Mouse (Mus musculus) hindlimb bud, embryonic 11.5 days (tissue): ENCODE results near the gene Spata5.
A peak's percentile ranks its signal among the peaks of the same experiment; 100 is the strongest.
"Not testable (repeated sequence)": the region's sequence is repeated elsewhere in the genome, so short reads cannot be mapped to it uniquely, and the experiment has no call there.

Source experiments
- DNase-seq: peaks from one replicate; pipeline ENCODE4 v3.0.0-alpha.2; 2012; ENCODE audit warnings: low read depth, low spot score; ENCODE audit errors: extremely low spot score

Gene Spata5

DNA sequence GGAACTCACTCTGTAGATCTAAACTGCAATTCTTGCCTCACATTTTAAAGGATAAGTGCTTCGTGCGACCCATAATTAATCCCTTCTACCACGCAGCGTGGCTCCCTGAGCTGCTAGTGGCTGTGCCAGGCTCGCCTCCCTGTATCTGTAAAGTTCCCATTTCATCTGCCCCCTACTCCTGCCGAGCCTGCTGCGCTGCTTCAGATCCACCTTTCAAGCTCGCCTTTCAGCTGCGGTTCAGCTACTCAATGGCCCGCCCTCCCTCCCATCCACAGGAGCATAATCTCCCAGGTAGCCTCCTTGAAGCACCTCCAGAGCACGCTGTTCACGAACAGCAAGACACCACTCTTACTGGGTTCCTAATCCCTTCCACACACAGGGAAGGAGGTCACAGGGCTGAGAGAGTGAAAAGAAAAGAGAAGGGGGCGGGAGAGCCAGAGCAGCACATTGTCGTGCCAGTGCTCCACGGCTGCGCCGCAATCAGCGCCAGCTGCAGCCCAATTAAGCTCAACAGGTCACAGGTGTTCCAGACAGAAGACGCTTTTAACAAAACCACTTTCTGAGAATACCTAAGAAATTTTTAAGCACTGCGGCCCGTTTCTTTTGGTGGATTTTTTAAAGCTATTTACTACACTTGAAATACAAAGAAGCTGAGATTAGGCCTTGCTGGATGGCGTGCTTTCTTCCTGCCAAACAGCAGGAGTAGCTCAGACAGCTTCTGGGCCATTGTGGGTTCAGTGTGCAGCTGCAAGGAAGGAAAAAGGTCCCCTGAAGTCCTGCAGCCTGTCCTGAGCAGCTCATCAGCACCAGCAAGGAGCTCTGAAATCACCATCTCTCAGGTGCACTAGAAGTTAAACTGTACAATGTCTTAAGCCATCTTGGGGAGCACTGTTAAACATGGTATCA lies 150.2 kb downstream of the Spata5 start:
- DNase-seq: peak; percentile 35

DNA sequence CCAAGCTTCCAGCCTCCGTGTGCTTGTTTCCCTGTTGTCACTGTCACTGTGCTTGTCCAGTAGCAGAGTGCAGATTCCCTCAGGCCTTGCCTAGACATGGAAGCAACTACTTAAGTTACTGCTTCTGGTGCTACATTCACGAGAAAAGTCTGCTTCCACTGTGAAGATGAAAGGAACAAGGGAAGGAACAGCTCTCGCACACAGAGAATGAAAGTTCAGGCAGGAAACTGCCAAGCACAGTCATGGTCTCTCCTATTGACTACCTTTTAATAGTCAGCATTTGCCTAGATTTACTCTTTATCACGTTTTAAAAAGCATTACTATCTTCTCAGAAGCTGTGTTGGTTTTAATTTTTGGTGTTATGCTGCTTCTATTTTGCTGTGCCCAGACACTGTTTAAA lies 151.9 kb downstream of the Spata5 start:
- no peak for DNase-seq

DNA sequence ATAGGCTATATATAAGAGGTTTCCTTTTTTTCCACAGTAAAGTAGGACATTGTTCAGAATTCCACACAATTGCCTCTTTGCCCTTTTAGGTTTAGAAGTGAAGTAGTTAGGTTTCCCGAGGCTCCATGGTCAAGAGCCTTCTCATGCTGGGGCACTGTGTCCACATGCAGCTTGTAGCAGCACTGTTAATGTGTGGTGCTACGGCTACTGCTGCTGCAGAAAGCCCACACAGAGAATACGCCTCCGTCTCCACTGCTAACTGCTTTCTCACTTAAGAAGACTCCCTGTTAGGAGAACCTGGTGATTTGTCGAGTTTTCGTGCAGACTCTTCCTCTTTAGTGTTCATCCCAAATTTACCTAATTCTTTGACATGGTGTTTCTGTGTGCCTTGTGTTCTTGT lies 152.4 kb downstream of the Spata5 start:
- DNase-seq: no peak

DNA sequence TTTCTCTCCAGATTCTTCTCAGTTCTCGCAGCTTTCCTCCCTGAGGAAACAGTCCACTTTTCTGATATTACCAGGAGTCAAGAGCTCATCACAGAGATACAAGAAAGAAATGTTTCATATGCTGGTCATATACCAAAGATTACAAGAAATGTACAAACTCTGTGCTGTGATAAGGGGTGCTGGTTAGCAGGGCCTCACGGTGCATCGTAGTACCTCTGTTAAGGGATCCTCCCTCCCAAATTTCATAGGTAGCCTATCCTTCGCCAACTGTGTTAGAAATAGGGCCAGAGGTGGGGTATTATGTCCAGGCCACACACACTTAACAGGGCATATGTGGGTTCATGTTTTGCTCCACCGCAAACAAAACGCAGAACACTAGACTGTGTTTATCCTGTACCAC lies 157.1 kb downstream of the Spata5 start:
- no peak for DNase-seq

DNA sequence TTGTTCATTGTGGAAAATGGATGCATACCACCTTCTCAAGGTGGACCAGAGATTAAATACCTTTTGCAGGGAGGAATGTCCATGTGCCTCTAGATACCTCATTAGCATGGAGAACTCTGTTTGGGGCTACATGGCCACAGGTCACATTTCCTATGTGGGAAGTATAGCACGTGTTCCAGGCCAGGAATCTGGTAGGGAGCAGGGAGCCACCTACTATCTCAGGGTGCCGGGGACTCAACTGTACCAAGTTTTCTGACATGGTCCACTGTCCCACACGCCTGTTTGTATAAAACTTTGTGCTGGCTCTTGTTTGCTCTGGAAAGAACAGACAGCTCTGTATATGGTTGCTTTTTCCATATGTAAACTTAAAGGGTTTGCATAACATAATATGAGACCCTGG lies 158.0 kb downstream of the Spata5 start:
- DNase-seq: no peak

DNA sequence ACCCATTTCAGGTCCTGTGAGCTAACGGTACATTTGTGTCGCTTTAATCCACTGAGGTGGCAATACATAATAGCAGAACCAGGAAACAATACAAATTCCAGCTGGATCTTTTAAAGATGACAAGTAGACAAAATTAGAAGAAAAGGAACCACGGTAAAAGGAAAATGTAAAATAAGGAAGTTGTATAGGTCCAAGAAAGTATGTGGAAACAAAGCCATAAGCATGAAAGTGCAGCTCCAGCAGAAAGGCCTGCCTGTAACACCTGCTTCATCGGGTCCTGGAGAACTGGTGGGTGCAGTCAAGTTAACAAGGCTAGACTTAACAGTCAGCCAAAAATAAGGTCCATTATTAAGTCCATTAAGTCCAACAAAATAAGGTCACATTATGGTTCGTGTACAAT lies 164.9 kb downstream of the Spata5 start:
- DNase-seq: no peak

DNA sequence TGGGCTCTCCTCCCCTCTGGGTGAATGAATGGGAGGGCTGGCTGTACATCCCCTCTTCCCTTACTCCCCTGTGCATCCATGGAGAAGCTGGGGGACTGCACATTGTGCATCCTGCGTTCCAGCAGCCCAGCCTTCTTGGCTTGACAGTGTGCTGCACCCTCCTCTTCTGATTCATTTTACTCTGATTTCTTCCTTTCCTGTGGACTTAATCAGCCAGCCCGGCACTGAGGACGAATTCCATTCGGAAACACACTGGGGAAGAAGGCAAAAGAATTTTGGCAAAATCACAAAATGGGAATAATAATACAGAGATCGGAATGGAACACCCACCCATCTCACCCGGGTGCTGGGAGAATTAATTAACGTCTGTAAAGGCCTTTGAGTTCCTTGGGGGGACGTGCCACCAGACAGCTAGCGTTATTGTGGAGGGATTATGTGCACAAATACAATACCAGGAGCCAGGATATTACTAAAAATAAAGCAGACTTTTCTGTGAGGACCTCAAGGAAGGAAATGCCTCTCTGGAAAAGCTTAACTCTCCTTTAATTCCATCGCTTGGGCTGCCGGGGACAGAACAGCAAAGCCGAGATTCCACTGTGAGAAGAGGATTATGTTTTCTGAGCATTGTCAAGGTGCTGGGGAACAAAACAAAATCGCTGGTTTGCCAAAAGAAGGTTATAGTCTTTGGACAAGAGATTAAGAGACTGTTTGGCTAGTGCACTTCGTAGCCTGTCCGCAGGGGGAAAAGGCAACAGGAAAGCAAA lies 166.5 kb downstream of the Spata5 start:
- DNase-seq: no peak

DNA sequence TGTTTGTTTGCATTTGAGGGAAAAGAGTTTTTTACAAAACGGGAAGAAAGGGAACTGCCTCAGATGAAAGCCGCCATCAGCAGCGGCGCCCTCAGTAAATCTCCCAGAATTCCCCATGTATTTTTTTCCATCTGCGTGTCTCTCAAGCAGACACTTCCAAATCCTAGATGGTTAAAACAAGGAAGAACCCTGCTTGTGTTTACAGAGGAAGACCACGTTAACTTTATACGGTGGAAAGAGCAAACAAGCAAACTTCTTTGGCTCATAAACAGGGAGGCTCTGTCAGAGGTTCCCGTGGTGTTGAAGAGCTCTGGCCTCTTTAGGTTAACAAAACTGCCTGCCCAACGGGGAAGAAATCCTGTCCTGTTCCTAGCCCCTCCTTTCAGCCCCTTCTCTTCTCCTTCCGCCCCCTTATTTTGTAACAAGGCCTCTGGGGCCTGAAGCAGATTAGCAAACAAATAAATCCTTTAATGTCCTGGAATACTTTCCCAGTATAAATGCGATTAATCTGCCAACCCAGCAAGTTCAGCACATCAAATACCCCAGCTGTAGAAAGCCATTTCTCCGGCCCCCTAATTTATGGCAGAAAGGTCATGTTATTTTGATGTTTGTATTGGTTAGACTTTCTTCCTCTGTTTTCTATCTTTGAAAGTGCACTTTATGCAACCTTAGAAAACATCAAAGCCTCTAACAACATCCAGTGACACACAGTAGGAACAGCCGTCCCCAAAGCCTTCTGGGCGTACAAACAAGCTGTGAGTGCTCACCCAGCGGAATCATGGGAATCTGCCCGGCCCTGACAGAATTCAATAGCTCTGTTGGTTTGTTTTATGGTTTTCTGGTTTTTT lies 167.3 kb downstream of the Spata5 start:
- DNase-seq: peak; percentile 41

DNA sequence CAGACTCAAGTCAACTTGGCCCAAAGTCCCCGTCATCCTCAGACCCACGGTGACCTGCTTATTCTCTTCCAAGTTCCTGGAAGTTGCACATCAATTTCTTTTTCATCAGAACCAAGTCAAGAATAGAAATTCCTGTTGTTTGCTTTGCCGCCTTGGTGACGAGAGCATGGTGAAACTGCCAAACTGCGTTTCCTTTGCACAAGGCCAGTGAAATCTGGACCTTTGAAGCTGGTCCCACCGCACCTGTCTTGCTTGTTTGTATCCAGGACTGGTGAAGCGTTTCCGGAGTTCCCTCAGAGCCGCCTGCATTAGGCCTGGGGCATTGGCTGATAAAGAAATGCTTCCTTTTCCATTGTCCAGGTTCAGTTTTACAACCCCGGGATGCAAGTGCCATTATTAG lies 176.0 kb downstream of the Spata5 start:
- DNase-seq: no peak

DNA sequence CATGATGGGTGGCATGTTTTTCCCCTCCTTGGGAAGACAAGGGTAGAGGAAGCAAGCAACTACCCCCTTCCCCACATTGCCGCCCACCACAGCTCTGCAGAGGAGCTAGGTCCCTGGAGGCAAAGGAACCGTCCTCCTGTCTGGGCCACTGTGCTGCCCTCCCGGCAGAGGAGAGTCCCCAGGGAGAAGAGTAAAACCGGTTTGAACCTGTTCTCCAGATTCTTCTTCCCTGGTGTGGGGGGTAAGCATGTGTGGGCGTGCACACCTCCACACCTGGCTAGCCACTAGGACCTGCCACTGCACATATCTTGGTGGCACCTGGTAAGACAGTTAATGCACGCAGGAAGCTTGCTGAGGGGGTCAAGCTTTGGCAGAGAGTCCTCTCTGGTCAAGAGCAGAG lies 176.8 kb downstream of the Spata5 start:
- DNase-seq: no peak

DNA sequence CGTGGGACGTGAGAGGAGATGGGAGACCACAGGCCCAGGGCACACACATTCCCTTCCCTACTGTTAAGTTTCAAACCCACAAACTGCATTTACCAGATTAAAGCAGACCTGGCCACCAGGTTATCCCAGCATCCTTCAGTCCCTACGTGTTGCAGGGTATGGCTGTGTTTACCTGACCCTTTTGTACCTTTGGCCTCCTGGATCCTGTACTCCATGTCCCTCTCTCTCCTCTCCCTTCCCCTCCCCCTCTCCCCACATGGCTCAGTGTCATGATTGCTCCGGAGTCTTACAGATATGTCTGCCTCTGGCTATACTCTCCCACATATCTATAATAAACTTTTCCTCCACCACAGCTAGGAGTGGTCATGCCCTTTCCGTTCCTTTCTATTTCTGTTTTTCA lies 177.5 kb downstream of the Spata5 start:
- DNase-seq: no peak

DNA sequence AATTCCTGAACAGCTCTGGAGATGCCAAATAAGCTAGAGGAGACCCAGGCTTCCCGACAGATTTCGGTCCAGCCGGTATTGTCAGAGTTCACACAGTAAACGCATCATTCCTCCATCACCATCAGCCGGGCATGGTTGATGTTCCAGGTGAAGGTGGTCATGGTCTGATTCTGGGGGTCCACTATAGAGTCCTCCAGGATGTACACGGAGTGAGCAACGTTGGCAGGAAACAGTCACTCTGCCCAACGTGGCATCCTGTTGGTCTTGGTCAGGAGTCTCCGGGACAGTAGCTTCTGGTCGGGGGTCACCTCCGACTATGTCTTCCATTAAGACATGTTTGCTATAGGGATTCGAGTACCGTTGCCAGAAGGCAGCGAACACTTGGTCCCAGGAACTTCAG lies 179.9 kb downstream of the Spata5 start:
- not testable (repeated sequence) for DNase-seq

DNA sequence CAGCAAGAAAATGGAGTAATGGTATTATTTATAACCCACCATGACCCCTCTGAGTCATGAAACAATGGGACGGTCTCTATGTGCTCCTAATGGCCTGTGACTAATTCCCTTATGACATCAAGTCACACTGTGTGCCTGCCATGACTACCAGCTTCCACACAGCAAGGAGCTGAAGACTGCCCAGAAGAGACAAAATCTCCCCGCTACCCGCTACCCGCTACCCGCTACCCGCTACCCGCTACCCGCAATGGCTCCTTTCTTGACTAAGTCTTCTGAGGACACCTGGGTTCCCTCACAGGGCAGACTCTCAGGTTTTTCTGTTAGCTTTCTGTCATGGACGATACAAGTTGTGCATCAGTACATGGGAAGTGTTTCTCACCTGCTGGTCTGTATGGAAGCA lies 182.7 kb downstream of the Spata5 start:
- DNase-seq: no peak

DNA sequence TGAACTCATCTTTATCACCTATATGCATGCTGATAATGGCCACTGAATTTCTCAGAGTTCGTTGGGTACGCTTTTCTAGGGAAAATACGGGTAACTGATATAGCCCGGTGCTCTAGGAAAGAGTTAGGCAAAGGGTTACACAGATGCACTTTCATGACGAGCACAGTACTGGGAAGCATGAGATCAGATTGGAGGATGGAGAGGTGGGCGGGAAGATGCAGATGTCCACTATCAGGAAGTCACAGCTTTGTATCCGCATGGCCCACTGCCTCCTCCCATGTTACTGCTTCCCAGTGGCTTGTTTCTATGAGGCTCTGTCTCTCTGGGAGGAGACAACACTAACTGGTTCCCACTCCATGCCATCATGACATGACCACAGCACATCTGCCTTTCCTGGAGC lies 183.2 kb downstream of the Spata5 start:
- no peak for DNase-seq

DNA sequence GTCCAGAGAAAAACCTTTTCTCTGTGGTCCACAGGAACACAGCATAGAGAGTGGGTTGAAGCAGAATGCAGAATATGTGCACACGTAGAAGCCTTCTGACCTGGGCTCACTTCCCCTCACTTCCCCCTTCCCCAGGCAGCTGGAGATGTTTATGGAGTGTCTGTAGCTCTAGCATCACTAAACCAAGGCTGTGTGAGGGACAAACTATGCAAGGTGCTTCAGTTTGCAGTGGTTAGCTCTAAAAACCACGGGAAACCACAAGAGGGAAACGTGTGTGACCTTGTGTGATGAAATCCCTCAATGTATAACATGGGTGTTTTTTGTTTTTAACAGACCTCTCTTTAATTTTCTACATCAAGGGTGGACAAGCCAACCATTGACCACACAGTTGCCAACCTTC lies 183.8 kb downstream of the Spata5 start:
- DNase-seq: no peak

DNA sequence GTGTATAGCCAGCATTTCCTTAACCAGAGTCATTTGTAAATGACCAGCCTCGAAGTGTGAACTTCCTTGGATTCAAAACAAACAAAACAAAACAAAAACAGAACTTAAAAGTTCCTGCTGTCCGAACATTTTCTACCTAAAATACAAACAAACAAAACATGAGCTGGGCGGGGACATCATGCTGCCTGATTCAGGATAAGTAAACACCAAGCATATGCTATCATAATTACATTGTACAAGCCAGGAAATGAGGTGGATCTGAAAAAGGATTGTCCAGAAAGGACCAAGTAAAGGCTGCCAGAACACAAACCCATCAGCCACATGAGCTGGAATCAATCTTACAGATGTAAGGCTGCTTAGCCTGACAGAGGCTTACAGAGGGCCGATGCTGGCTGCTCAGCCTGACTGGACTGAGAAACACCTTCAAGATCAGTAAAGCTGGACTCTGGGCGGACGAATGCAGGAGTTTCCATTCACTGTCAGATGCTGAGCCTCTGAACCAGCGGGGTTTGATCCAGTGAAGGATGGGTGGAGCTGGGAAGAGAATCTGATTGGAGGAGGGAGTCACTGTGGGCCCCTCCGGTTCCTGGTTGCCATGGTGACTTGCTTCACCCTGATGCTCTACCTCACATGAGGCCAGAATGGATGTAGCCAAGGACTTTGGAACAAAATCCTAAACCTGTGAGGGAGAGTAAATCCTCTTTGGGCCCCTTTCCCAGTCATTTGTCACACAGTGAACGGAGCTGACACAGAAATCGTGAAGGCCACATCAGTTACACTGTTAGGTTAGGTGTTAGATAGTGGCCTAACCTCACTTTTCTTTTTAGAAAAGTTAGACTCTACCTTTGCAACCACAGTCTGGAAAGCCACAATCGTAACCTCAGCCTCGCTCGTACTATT lies 185.5 kb downstream of the Spata5 start:
- DNase-seq: no peak

DNA sequence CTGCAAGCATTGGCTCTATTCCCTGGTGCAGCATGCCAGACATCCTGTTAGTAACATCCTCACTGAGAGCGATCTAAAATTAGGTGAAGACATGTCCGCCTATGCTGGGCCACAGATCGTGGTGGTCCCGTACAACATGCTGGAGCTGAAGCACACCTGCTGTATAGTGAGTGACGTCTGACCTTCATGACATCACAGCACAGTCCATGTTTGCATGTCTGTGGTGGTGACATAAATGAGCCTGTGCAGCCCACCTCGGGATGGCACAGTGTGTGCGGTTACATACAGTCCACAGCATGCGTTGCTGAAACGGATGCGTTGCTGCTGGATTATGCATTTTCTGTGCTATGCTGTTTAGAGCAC lies 186.2 kb downstream of the Spata5 start:
- no peak for DNase-seq

DNA sequence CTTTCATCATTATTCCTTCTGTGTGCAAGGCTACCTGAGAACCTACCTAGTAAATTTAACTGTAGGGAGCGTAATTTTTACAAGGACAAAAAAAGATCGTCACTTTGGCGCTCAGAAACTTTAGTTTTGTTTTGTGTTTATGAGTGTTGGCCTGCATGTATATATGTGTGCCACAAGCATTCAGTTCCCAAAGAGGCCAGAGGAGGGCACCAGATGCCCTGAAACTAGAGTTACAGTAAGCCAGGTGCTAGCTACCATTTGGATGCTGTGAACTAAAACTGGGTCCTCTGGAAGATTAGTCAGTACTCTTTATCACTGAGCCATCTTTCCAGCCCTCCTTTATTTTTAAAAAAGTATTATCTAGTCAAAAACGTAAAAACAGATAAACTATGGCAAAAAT lies 189.2 kb downstream of the Spata5 start:
- DNase-seq: no peak

DNA sequence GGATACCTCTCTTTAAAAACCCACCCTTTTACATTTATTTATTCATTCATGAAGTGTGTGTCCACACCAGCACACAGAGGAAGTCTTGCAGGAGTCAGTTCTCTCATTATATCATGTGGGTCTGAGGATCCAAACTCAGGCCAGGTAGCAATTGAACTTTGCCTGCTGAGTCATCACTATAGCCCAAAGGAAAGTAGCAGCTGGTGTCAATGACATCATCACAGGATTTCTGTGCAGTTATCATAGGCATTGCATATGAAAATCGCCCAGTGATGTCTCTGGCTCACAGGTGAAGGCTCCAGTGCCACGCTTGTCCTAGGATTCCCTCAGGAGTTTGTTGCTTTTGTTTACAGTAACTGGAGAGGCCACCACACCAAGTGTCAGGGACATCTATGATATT lies 191.0 kb downstream of the Spata5 start:
- no peak for DNase-seq

DNA sequence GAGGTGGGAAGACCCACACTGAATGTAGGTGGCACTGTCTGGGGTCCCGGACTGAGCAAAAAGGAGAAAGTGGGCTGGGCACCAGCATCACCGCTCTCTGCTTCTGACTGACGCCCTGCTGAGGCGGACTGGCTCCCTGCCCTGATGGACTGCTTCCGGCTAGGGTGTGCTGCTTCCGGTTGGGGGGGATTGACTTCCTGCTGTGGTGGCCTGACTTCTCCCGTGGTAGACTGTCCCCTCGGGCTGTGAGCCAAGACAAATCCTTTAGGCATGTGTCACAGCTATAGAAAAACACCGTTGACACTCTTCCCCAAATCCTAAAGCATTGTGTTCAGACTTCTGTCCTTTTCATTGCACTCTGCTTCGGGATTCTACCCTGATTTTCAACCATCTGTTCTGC lies 194.0 kb downstream of the Spata5 start:
- no peak for DNase-seq
